Mouse (Mus musculus) limb, embryonic 10.5 days (tissue): ENCODE results near the gene Prr23a1. TPM values are rescaled to one million over a fixed set of nuclear protein-coding genes. Genes with fewer than 3 reads are reported as not detected.
"Not testable (repeated sequence)": the region's sequence is repeated elsewhere in the genome, so short reads cannot be mapped to it uniquely, and the experiment has no call there.

Experiments
- DNase-seq: peaks from one replicate; pipeline ENCODE4 v3.0.0-alpha.2; 2017; ENCODE audit warnings: low spot score
- H3K27ac ChIP-seq: fragments of 300-500 bp; sonication (generic); 2 replicates; pipeline ENCODE4 v1.5.1; 2016; ENCODE audit warnings: mild to moderate bottlenecking
- H3K27me3 ChIP-seq: fragments of 300-500 bp; sonication (generic); 2 replicates; pipeline ENCODE4 v1.6.1; 2016; ENCODE audit warnings: low read depth, mild to moderate bottlenecking; ENCODE audit not compliant: poor library complexity, severe bottlenecking
- H3K36me3 ChIP-seq: fragments of 300-500 bp; sonication (generic); 2 replicates; pipeline ENCODE4 v1.6.1; 2016; ENCODE audit warnings: mild to moderate bottlenecking, moderate library complexity
- H3K4me1 ChIP-seq: fragments of 300-500 bp; sonication (generic); 2 replicates; pipeline ENCODE4 v1.6.1; 2016
- H3K4me3 ChIP-seq: fragments of 300-500 bp; sonication (generic); 2 replicates; pipeline ENCODE4 v1.5.1; 2016; ENCODE audit warnings: mild to moderate bottlenecking, moderate library complexity
- H3K9me3 ChIP-seq: fragments of 300-500 bp; sonication (generic); replicated peaks from 2 replicates; pipeline ENCODE4 v1.6.1; 2016; ENCODE audit warnings: mild to moderate bottlenecking
- WGBS: fragments of 180-500 bp; shearing (Covaris S2); methylation state at CpG from one replicate; pipeline ENCODE4 v1.1.7; 2016; 5-methylcytosine and 5-hydroxymethylcytosine counted together
- polyA plus RNA-seq: library from polyadenylated mRNA; unstranded; fragments of >200 nt; fragmentation: Nextera tagmentation; extraction: Ambion mirVana; gene quantifications from 2 replicates; pipeline ENCODE4 v1.2.1, GENCODE M21; 2016

The Prr23a1 gene
- not detected in 2 replicates for polyA plus RNA-seq

DNA sequence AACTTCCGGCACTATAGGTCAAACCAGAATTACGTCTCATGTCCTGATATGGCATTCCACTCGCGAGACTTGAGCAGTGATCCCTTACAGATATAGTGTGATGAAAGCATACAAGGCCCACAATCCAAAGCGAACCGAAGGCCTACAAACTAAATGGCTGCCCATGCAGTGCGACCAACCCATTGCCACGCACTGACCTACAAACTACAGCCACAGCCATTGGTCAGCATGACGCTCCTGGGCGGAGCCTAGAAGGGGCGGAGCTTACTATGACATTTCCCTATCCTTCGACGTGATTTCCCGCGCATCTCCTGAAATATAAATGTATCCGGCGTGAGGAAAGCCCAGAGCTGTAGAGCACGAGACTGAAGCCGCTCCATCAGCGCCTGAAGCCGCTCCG, at the start of gene Prr23a1:
TSS of gene Prr23a1 (plus strand) at position 387 of the 400 bp plus-strand sequence.
- Histone ChIP-seq H3K4me3 (peak within 1 kb of the TSS; percentile 30), H3K27me3 (peaks cover 13% of the 10 kb centered on the region), H3K27ac (no peak within 1 kb of the TSS), H3K9me3 (no peaks in the 10 kb centered on the region), H3K4me1 (peaks cover 9% of the 10 kb centered on the region; the same call in 1 of the 2 replicates), H3K36me3 (no peaks in the 10 kb centered on the region)
- WGBS, result 57% methylated on average over 22 of the region's 22 CpGs
- no peak for DNase-seq

DNA sequence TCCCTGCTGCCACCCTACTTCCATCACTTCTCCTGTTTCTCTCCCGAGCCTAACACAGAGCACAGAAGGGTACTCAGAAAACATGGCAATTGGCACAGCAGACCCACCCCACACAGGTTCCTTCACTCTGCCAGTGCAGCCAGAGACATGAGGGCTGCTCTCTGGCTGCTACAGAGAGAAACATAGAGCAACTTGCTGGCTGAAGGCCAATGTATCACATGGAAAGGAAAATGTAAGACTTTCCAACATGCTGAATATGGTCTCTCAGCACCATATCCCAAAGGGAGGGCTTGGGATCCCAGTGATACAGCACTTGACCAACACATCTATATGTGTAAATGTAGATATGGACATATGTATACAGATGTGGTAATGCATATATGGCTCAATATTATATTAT, 43.3 kb upstream of the Prr23a1 start:
- H3K27me3 ChIP-seq, result no peaks in the 10 kb centered on the region
- no peak for DNase-seq
- H3K4me3 ChIP-seq, result no peak overlapping the region
- no peaks in the 10 kb centered on the region for H3K36me3 ChIP-seq
- 76% methylated on average over 1 of the region's 1 CpGs for WGBS
- H3K27ac ChIP-seq, result no peak overlapping the region
- peaks cover 2% of the 10 kb centered on the region; the same call in 1 of the 2 replicates for H3K4me1 ChIP-seq
- no peaks in the 10 kb centered on the region for H3K9me3 ChIP-seq

DNA sequence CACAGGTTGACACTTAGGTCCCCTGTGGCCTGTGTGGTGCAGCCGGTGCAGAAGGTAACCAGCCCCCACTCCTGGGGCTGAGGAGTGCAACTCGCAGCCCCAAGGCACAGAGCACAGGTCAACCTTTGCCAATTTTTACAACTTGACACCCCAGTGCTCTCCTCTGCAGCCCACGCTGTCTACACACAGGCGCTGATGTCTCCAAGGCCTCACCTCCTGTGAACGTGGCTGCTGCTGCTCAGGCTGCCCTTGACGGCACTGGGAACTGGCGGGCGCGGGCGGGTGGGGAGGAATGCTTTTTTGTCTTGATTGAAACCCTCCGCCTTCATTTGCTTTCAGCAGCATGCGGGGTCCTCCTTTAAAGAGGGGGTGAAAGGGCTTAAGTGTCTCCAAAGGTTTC, 38.3 kb upstream of the Prr23a1 start:
- no peaks in the 10 kb centered on the region for H3K36me3 ChIP-seq
- no peak for DNase-seq
- 74% methylated on average over 12 of the region's 12 CpGs for WGBS
- H3K27me3 ChIP-seq, result no peaks in the 10 kb centered on the region
- H3K27ac ChIP-seq, result no peak overlapping the region
- no peak overlapping the region for H3K4me3 ChIP-seq
- H3K9me3 ChIP-seq, result no peaks in the 10 kb centered on the region
- H3K4me1 ChIP-seq, result peaks cover 4% of the 10 kb centered on the region; the same call in 1 of the 2 replicates

DNA sequence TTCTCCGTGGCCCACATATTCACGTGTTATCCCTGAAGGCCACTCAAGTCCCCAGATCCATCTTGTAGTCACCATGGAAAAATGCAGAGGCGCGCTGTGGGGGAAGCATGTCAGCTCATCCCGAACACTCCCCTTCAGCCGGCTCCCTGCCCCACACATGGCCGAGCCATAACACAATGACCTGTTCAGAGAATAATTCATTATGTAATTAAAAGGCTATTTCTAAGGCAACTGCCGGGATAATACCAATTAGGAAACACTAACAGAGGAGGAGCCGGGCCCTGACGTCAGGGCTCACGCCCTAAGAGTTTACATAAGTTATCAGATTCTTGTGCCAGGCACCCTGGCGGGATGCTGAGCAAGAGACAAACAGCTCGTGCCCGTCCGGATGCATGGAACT, 36.8 kb upstream of the Prr23a1 start:
- Histone ChIP-seq H3K9me3 (no peaks in the 10 kb centered on the region), H3K27me3 (no peaks in the 10 kb centered on the region), H3K36me3 (no peaks in the 10 kb centered on the region), H3K4me1 (peaks cover 4% of the 10 kb centered on the region; the same call in 1 of the 2 replicates), H3K4me3 (no peak overlapping the region), H3K27ac (no peak overlapping the region)
- no peak for DNase-seq
- WGBS, result 84% methylated on average over 15 of the region's 15 CpGs

DNA sequence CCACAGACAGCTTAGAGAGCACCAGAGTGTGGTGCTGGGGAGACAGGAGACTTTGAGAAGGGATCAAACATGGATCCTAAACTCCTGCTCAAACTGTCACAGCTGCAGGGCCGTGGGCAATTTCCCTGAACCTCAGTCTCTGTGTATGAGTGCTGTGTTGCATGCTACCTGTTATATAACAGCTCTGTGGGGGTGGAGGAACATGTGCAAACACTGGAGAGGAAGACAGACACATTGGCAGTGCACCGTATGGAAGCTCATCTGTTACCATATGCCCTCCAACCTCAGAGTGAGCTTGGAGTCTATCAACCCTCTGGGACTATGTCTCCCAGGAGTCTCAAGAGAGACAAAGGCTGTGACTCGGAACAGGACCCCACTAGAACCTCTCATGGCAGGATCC, 36.4 kb upstream of the Prr23a1 start:
- H3K36me3 ChIP-seq, result no peaks in the 10 kb centered on the region
- DNase-seq, result peak; percentile 17
- no peaks in the 10 kb centered on the region for H3K27me3 ChIP-seq
- H3K4me1 ChIP-seq, result peaks cover 4% of the 10 kb centered on the region; the same call in 1 of the 2 replicates
- H3K27ac ChIP-seq, result no peak overlapping the region
- H3K9me3 ChIP-seq, result no peaks in the 10 kb centered on the region
- 87% methylated on average over 3 of the region's 3 CpGs for WGBS
- no peak overlapping the region for H3K4me3 ChIP-seq

DNA sequence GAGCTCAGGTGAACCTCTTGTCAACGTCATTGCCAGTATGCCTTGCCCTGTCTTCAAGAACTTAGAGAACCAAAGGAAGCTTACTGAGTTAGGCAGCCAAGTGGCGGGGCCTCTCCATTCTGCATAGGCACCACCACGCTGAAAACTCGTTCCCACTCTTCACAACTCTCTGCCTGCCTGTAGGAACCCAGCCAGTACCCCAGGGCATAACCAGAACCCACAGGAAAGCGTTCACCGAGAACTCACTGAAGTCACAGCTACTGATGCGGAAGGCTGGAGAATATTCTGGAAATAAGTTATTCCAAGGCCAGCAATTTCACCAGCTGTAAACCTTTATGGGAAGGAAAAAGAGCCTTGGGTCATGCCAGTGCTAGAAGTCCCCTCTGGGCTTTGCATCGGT, 34.7 kb upstream of the Prr23a1 start:
- WGBS, result 83% methylated on average over 8 of the region's 8 CpGs
- Histone ChIP-seq H3K4me1 (peaks cover 4% of the 10 kb centered on the region; the same call in 1 of the 2 replicates), H3K36me3 (no peaks in the 10 kb centered on the region), H3K4me3 (no peak overlapping the region), H3K27ac (no peak overlapping the region), H3K27me3 (no peaks in the 10 kb centered on the region), H3K9me3 (no peaks in the 10 kb centered on the region)
- no peak for DNase-seq

DNA sequence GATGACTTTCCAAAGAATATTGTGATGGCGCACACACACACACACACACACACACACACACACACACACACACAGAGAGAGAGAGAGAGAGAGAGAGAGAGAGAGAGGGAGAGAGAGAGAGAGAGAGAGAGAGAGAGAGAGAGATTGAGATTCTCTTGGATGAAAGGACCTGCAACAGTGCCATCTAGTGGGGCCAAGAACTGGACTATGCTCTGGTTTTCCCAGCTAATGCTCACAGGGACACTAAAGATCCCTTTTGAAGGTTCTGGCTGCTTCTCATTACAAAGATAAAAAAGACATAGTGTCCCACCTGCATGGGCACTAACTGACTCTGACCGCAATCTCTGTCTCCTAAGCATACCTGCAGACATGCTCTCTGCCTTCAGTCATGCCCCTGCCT, 32.8 kb upstream of the Prr23a1 start:
- not testable (repeated sequence) for H3K4me3 ChIP-seq, H3K27me3 ChIP-seq, H3K4me1 ChIP-seq, H3K9me3 ChIP-seq, H3K27ac ChIP-seq, H3K36me3 ChIP-seq
- DNase-seq, result peak; percentile 60
- WGBS, result 64% methylated on average over 2 of the region's 2 CpGs

DNA sequence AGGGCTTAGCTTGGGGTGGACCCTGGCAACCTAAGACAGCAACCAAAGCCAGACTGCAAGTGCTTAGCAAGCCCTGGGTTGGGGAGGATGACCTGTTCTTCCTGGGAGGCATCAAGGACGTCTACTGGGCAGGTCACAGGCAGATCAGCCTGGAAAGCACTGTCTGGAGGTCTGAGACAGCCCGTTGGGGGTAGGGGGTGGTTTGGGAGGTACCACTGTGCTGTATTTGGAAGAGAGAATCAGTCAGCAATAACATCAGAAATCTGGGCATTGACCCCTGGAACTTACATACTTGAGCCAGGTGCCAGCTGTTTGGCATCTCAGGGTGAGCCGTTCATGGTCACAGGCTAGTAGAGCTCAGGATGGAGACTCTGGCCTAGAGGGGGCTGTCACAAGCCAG, 26.2 kb upstream of the Prr23a1 start:
- no peaks in the 10 kb centered on the region for H3K4me1 ChIP-seq
- WGBS, result 83% methylated on average over 3 of the region's 3 CpGs
- H3K27me3 ChIP-seq, result no peaks in the 10 kb centered on the region
- no peak for DNase-seq
- no peaks in the 10 kb centered on the region for H3K36me3 ChIP-seq
- no peak overlapping the region for H3K27ac ChIP-seq
- H3K4me3 ChIP-seq, result no peak overlapping the region
- H3K9me3 ChIP-seq, result no peaks in the 10 kb centered on the region

DNA sequence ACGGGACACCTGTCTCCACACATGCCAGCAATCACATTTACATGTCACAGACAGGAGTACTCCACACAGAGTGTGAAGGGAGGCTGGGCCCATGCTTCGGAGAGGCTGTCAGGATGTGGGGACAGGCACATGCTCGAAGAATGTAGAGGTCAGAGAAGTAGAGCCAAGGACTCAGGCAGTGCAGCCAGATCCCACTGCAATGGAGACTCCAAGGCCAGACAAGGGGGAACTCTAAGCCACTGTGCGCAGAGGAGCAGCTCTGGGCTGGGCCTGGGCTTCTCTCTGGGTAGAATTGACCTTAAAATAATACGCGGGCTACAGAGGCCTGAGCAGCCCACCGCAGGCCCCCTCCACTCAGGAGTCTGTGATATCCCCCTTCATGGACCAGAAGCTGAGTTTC, 24.7 kb upstream of the Prr23a1 start:
- no peak overlapping the region for H3K27ac ChIP-seq
- 92% methylated on average over 7 of the region's 7 CpGs for WGBS

DNA sequence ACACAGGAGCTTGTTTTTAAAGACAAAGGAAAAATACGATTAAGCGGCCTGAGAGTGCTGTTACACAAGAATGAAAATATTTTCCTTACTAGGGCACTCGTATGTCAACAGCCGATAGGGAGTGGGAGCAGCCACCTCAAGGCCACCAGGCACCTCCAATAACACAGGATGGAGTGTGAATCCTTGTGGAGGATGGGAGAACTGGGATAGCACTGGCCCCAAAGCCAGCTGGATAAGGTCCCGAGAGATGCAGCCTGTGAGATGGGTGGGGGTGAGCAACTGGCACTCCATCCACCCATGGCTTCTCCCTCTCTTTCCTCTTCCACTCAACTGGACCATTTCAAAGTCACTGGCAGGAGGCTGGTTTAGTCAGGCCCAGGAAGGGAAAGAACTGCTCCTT, 23.3 kb upstream of the Prr23a1 start:
- Histone ChIP-seq H3K36me3 (no peaks in the 10 kb centered on the region), H3K4me1 (no peaks in the 10 kb centered on the region), H3K27me3 (no peaks in the 10 kb centered on the region), H3K9me3 (no peaks in the 10 kb centered on the region), H3K27ac (no peak overlapping the region), H3K4me3 (no peak overlapping the region)
- 89% methylated on average over 5 of the region's 5 CpGs for WGBS
- DNase-seq, result peak; percentile 19

More for the DNA sequence above, 24.7 kb upstream of the Prr23a1 start:
- no peaks in the 10 kb centered on the region for H3K9me3 ChIP-seq
- no peaks in the 10 kb centered on the region for H3K36me3 ChIP-seq
- no peaks in the 10 kb centered on the region for H3K27me3 ChIP-seq
- peak; percentile 23 for DNase-seq
- H3K4me1 ChIP-seq, result no peaks in the 10 kb centered on the region
- H3K4me3 ChIP-seq, result no peak overlapping the region

DNA sequence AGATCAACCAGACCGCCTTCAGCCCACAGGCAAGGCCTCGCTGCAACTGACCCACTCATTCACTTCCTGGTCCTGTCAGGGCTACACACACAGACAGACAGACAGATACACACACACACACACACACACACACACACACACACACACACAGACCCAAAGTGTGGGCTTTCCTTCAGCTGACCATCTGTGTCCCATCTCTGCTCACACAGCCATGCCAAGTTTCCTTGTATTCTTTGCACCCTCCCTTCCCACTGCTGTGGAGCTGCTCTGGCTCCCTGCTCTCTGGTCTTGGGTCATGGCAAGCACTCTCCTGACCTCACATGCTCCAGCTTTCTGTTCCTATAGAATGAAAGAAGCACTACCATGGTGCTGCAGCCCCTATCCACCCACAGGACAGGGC, 22.8 kb upstream of the Prr23a1 start:
- Histone ChIP-seq H3K36me3 (no peaks in the 10 kb centered on the region), H3K27ac (no peak overlapping the region), H3K4me3 (no peak overlapping the region), H3K27me3 (no peaks in the 10 kb centered on the region), H3K4me1 (no peaks in the 10 kb centered on the region), H3K9me3 (no peaks in the 10 kb centered on the region)
- DNase-seq, result peak; percentile 21
- 79% methylated on average over 2 of the region's 2 CpGs for WGBS

DNA sequence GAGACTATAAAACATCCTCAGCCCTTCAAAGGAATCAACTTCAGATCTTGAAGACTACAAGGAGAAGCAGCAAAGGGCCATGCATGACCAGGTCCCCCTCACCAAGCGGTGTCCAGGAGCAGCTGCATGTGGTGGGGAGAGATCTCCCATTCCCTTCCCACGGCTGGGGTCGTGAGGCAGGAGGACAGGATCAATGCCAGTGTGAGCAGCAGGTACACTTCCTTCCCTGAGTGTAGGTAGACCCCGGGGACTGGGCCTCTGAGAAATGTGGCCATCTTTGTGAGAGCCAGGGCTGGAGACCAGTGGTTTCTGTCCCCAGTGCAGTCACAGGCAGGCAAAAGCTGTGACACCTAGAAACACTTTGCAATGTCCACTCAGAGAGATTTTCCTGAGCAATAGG, 21.8 kb upstream of the Prr23a1 start:
- 93% methylated on average over 4 of the region's 4 CpGs for WGBS
- no peak overlapping the region for H3K27ac ChIP-seq
- no peak overlapping the region for H3K4me3 ChIP-seq
- no peaks in the 10 kb centered on the region for H3K27me3 ChIP-seq
- H3K36me3 ChIP-seq, result no peaks in the 10 kb centered on the region
- no peaks in the 10 kb centered on the region for H3K4me1 ChIP-seq
- H3K9me3 ChIP-seq, result no peaks in the 10 kb centered on the region
- DNase-seq, result no peak

DNA sequence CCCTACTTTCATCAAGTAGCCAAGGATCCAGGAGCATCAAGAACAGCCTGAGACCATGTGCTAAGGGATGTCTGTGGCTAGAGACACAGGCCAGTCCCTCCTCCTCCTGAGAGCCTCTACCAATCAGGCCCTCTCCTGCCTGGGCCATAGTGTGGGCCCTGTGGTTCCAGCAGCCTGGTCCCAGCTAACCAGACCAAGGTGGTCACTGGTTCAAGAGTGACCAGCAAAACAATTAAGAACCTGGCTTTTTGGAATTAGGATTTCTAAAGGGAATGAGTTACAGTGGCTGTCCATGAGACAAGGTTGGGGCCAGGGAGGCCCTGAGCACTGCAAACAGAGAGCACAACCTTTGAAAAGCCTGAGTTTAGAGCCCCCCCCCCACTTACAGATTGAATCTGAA, 21.2 kb upstream of the Prr23a1 start:
- Histone ChIP-seq H3K27me3 (no peaks in the 10 kb centered on the region), H3K4me1 (no peaks in the 10 kb centered on the region), H3K27ac (no peak overlapping the region), H3K9me3 (no peaks in the 10 kb centered on the region), H3K4me3 (no peak overlapping the region), H3K36me3 (no peaks in the 10 kb centered on the region)
- no peak for DNase-seq

DNA sequence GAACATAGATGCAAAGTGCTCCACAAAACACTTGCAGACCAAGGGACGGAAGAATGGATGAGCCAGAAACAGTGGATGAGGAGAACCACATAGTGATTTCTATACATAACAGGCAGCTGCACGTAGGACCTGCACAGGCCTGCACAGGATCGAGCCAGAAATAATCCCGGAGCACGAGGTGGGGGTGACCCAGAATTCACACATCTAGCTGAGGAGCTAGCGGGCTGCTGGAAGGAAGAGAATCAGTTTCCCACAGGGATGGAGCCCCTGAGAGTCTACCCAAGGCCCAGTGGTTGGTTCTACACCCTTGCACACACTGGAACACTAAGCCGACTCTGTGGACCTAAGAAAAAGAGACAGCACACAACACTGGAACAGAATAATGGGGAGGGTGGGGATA, 18.5 kb upstream of the Prr23a1 start:
- H3K27me3 ChIP-seq, result no peaks in the 10 kb centered on the region
- WGBS, result 88% methylated on average over 7 of the region's 7 CpGs
- no peaks in the 10 kb centered on the region for H3K36me3 ChIP-seq
- H3K27ac ChIP-seq, result no peak overlapping the region
- DNase-seq, result no peak
- no peak overlapping the region for H3K4me3 ChIP-seq
- no peaks in the 10 kb centered on the region for H3K9me3 ChIP-seq
- no peaks in the 10 kb centered on the region for H3K4me1 ChIP-seq
